Mouse (Mus musculus): ENCODE data around the gene Slc22a22. TPM values are rescaled to one million over a fixed set of nuclear protein-coding genes. Genes with fewer than 3 reads are reported as not detected.

Gene Slc22a22
- polyA plus RNA-seq, 1 experiment, result not detected

GRCm38 (mm10) chr15:57434710-57435404 lies 42.6 kb downstream of the Slc22a22 start:
- TF ChIP-seq POLR2A (IDR thresholded peaks at IDR 0.05; ENCODE audit: borderline replicate concordance, control insufficient read depth, low read depth, low read length), result no peak
- no peak for TF ChIP-seq CTCF (IDR thresholded peaks at IDR 0.05; ENCODE audit: control insufficient read depth, insufficient read depth, low read length)
- 72% methylated on average over 2 of the region's 2 CpGs for WGBS

GRCm38 (mm10) chr15:57408498-57408897 lies 68.9 kb downstream of the Slc22a22 start:
- no peak overlapping the region for H3K27ac ChIP-seq (ENCODE audit: control insufficient read depth, insufficient read depth, low read depth, low read length, poor library complexity)
- 47% methylated on average over 2 of the region's 2 CpGs for WGBS
- no peaks in the 10 kb centered on the region for H3K4me1 ChIP-seq (ENCODE audit: control insufficient read depth, insufficient read depth, low read length)
- no peak overlapping the region for H3K4me3 ChIP-seq (replicated peaks; ENCODE audit: control insufficient read depth, low read depth, low read length)
- TF ChIP-seq CTCF (IDR thresholded peaks at IDR 0.05; ENCODE audit: control insufficient read depth, insufficient read depth, low read length), result no peak
- no peak for TF ChIP-seq POLR2A (IDR thresholded peaks at IDR 0.05; ENCODE audit: borderline replicate concordance, control insufficient read depth, low read depth, low read length)

More at GRCm38 (mm10) chr15:57434710-57435404, 42.6 kb downstream of the Slc22a22 start:
- no peak overlapping the region for H3K4me3 ChIP-seq (replicated peaks; ENCODE audit: control insufficient read depth, low read depth, low read length)
- H3K27ac ChIP-seq (ENCODE audit: control insufficient read depth, insufficient read depth, low read depth, low read length, poor library complexity), result no peak overlapping the region
- H3K4me1 ChIP-seq (ENCODE audit: control insufficient read depth, insufficient read depth, low read length), result no peaks in the 10 kb centered on the region

GRCm38 (mm10) chr15:57398439-57399148 lies 78.8 kb downstream of the Slc22a22 start:
- H3K4me3 ChIP-seq (replicated peaks; ENCODE audit: control insufficient read depth, low read depth, low read length), result no peak overlapping the region
- TF ChIP-seq POLR2A (IDR thresholded peaks at IDR 0.05; ENCODE audit: borderline replicate concordance, control insufficient read depth, low read depth, low read length) (no peak), CTCF (IDR thresholded peaks at IDR 0.05; ENCODE audit: control insufficient read depth, insufficient read depth, low read length) (no peak)
- WGBS, result 63% methylated on average over 3 of the region's 3 CpGs
- H3K4me1 ChIP-seq (ENCODE audit: control insufficient read depth, insufficient read depth, low read length), result no peaks in the 10 kb centered on the region
- H3K27ac ChIP-seq (ENCODE audit: control insufficient read depth, insufficient read depth, low read depth, low read length, poor library complexity), result no peak overlapping the region

GRCm38 (mm10) chr15:57394053-57394452 lies 83.4 kb downstream of the Slc22a22 start:
- no peak for TF ChIP-seq CTCF (IDR thresholded peaks at IDR 0.05; ENCODE audit: control insufficient read depth, insufficient read depth, low read length)
- TF ChIP-seq POLR2A (IDR thresholded peaks at IDR 0.05; ENCODE audit: borderline replicate concordance, control insufficient read depth, low read depth, low read length), result no peak
- no peak overlapping the region for H3K27ac ChIP-seq (ENCODE audit: control insufficient read depth, insufficient read depth, low read depth, low read length, poor library complexity)
- WGBS, result 76% methylated on average over 4 of the region's 4 CpGs
- no peak overlapping the region for H3K4me3 ChIP-seq (replicated peaks; ENCODE audit: control insufficient read depth, low read depth, low read length)
- H3K4me1 ChIP-seq (ENCODE audit: control insufficient read depth, insufficient read depth, low read length), result no peaks in the 10 kb centered on the region

GRCm38 (mm10) chr15:57380381-57380780 lies 97.0 kb downstream of the Slc22a22 start:
- Histone ChIP-seq H3K27ac (ENCODE audit: control insufficient read depth, insufficient read depth, low read depth, low read length, poor library complexity) (no peak overlapping the region), H3K4me3 (replicated peaks; ENCODE audit: control insufficient read depth, low read depth, low read length) (no peak overlapping the region), H3K4me1 (ENCODE audit: control insufficient read depth, insufficient read depth, low read length) (no peaks in the 10 kb centered on the region)
- no peak for TF ChIP-seq POLR2A (IDR thresholded peaks at IDR 0.05; ENCODE audit: borderline replicate concordance, control insufficient read depth, low read depth, low read length)
- no peak for TF ChIP-seq CTCF (IDR thresholded peaks at IDR 0.05; ENCODE audit: control insufficient read depth, insufficient read depth, low read length)
- WGBS, result 77% methylated on average over 7 of the region's 7 CpGs

GRCm38 (mm10) chr15:57366446-57366845 lies 111.0 kb downstream of the Slc22a22 start:
- H3K4me1 ChIP-seq (ENCODE audit: control insufficient read depth, insufficient read depth, low read length), result no peaks in the 10 kb centered on the region
- WGBS, result 69% methylated on average over 1 of the region's 1 CpGs
- TF ChIP-seq CTCF (IDR thresholded peaks at IDR 0.05; ENCODE audit: control insufficient read depth, insufficient read depth, low read length), result no peak
- H3K4me3 ChIP-seq (replicated peaks; ENCODE audit: control insufficient read depth, low read depth, low read length), result no peak overlapping the region
- no peak overlapping the region for H3K27ac ChIP-seq (ENCODE audit: control insufficient read depth, insufficient read depth, low read depth, low read length, poor library complexity)

GRCm38 (mm10) chr15:57355278-57355677 lies 122.1 kb downstream of the Slc22a22 start:
- Histone ChIP-seq H3K27ac (ENCODE audit: control insufficient read depth, insufficient read depth, low read depth, low read length, poor library complexity) (no peak overlapping the region), H3K4me1 (ENCODE audit: control insufficient read depth, insufficient read depth, low read length) (no peaks in the 10 kb centered on the region), H3K4me3 (replicated peaks; ENCODE audit: control insufficient read depth, low read depth, low read length) (no peak overlapping the region)
- no peak for TF ChIP-seq CTCF (IDR thresholded peaks at IDR 0.05; ENCODE audit: control insufficient read depth, insufficient read depth, low read length)
- no peak for TF ChIP-seq POLR2A (IDR thresholded peaks at IDR 0.05; ENCODE audit: borderline replicate concordance, control insufficient read depth, low read depth, low read length)
- 65% methylated on average over 4 of the region's 4 CpGs for WGBS

GRCm38 (mm10) chr15:57340499-57340898 lies 136.9 kb downstream of the Slc22a22 start:
- WGBS, result 40% methylated on average over 3 of the region's 3 CpGs
- H3K4me3 ChIP-seq (replicated peaks; ENCODE audit: control insufficient read depth, low read depth, low read length), result no peak overlapping the region

More at GRCm38 (mm10) chr15:57340499-57340898, 136.9 kb downstream of the Slc22a22 start:
- Histone ChIP-seq H3K27ac (ENCODE audit: control insufficient read depth, insufficient read depth, low read depth, low read length, poor library complexity) (no peak overlapping the region), H3K4me1 (ENCODE audit: control insufficient read depth, insufficient read depth, low read length) (no peaks in the 10 kb centered on the region)
- TF ChIP-seq POLR2A (IDR thresholded peaks at IDR 0.05; ENCODE audit: borderline replicate concordance, control insufficient read depth, low read depth, low read length) (no peak), CTCF (IDR thresholded peaks at IDR 0.05; ENCODE audit: control insufficient read depth, insufficient read depth, low read length) (no peak)

Measured in bone marrow, adult 2 months (tissue).